Mouse (Mus musculus) gastrocnemius, postnatal 25 days (tissue): ENCODE data around the gene Hoxc4. TPM values are rescaled to one million over a fixed set of nuclear protein-coding genes. Genes with fewer than 3 reads are reported as not detected.
A peak's percentile ranks its signal among the peaks of the same experiment; 100 is the strongest.

ENCODE experiments used
- DNase-seq: peaks from one replicate; pipeline ENCODE4 v3.0.0; 2022
- total RNA-seq, 2 experiments: library from RNA; stranded (reverse); gene quantifications; 1 replicate in 1 of 2; 2 replicates in 1 of 2; pipeline ENCODE4 v1.2.3; 2021

Gene Hoxc4
- total RNA-seq, 2 experiments from 2014 or later = 3.8 to 4.1 TPM

DNA sequence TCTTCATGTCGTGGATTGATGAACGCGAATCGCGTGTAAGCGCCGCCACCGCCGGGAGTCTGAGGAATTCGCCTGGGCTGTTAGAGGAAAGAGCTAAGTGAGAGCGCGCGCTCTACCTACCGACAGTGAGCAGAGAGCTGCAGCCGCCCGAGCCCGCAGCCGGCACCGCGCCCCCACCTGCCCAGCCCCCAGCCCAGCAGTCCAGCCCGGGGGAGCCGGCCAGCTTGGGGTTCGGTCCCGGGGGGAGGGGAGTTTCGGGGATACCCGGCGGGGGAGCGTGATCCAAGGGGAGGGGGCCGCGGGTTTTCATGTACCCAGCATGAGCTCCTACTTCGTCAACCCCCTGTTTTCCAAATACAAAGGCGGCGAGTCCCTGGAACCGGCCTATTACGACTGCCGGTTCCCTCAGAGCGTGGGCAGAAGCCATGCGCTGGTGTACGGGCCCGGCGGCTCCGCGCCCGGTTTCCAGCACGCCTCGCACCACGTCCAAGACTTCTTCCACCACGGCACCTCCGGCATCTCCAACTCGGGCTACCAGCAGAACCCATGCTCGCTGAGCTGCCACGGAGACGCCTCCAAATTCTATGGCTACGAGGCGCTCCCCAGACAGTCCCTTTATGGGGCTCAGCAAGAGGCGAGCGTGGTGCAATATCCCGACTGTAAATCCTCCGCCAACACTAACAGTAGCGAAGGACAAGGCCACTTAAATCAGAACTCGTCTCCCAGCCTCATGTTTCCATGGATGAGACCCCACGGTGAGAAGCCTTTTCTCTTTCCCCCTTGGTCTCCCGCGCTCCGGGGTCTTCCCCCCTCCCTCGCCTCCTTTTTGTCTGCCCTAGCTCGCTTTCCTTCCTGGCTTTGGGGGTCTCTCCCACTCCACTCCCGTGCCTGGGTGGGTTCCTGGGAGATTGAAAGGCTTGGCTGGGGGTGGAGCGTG, 28.0 kb upstream of the Hoxc4 start, which contains the start of gene Hoxc8:
TSS of gene Hoxc8 (plus strand) at position 147 of the 937 bp plus-strand sequence.
- DNase-seq = no peak

DNA sequence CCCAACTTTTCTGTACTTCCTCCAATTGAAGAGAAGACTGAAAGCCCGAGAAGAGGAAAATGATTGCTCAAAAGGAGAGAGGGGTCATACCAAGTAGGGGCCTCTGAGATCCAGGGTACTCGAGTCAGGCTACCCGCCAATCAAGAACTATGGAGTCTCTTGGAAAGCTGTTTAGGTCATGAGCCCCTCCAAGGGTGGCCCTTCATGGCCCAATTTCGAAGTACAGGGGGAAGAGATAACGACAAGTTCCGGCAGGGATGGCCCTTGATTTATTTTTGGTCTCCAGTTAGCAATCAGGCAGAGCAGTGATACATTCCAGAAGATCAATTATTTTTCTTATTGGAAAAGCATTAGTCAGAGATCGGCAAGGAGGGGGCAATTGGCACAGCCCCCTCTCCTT, 27.0 kb upstream of the Hoxc4 start:
- DNase-seq = no peak

- no peak for DNase-seq
These were observed 26.5 kb upstream of the Hoxc4 start for GRCm38 (mm10) chr15:102992206-102992605.

DNA sequence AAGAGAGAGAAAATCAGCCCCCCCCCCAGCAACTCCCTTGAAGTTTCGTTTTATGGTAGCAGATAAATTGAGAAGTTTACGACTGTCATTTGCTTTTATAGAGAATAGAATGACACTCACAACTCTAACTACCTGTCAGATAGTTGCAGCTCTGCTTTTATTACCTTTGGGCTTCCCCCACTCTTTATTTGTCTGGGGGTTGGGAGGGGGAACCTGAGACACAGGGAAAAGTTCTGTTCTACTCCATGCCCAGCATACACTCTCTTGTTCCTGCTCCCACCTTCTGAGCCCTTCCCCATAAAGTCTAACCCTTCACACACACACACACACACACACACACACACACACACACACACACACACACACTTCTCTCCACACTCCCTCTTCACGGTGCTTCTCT, 25.9 kb upstream of the Hoxc4 start:
- DNase-seq = no peak

GRCm38 (mm10) chr15:102996548-102996947, 22.2 kb upstream of the Hoxc4 start:
- DNase-seq = no peak

DNA sequence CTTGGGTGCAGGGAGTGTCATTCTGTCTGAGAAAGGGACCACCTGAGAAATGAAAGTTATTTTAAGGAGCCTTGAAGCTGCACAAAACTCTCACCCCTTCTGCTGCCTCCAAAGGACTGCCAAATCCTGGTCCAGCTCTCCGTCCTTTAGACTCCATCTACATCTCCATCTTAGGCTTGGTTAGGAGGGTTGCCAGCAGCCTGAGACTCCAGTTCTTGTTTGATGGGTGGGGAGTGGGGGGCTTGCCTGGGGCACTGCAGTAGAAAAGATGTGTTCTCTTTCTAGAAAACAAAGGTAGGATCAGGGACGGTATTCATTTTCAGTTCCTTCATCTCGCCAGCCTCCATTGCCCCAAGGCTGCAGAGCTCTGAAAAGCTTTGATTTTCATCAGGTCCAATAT, 21.3 kb upstream of the Hoxc4 start:
- DNase-seq = no peak

- peak; percentile 9 for DNase-seq
These were observed 20.8 kb upstream of the Hoxc4 start, which contains the start of gene Hoxc6 for GRCm38 (mm10) chr15:102997939-102998355. Hoxc6 (plus strand) TSS chr15:102998257.

- DNase-seq = no peak
These were observed 20.0 kb upstream of the Hoxc4 start for GRCm38 (mm10) chr15:102998608-102999182.

- peak; percentile 90 for DNase-seq
These were observed 19.4 kb upstream of the Hoxc4 start for GRCm38 (mm10) chr15:102999183-102999831.

GRCm38 (mm10) chr15:102999955-103000354, 18.8 kb upstream of the Hoxc4 start:
- DNase-seq = peak; percentile 33

DNA sequence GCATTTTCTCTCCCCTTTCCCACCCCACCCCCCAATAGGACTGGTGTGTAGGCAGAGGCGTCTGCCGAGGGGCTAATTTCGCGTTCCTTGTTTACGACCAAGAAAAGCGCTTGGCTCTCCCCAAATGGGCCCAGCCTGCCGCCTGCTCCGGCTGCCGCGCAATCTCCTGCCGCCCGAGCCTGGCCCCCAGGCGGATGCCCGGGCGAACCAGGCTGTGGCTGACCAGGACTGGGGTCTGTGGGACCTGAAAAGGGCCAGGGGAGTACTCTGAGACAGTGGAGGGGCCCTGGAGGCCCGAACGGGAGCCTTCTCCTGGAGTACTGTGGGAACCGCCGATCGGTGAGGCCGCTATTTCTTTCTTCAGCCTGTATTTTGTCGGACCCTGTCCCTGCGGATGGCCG, 18.2 kb upstream of the Hoxc4 start:
- peak; percentile 43 for DNase-seq

DNA sequence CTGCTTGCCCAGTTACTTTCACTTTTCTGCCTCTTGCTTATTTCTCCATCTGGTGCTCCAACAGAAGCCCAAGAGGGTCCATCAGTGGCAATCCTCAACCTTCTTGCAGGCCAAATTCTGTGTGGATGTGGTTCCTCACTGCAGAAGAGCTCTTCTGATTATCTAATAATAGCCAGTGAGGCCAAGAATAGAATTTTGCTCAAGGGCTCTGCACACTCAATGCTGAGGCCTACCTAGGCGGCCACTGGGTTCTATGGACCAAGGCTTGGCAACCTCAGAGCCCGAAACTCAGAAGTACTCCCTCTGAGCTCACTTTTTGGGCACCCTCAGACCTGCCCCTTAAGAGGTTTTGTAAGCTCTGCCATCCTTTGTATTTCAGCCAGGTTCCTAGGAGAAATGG, 17.4 kb upstream of the Hoxc4 start:
- DNase-seq = no peak

DNA sequence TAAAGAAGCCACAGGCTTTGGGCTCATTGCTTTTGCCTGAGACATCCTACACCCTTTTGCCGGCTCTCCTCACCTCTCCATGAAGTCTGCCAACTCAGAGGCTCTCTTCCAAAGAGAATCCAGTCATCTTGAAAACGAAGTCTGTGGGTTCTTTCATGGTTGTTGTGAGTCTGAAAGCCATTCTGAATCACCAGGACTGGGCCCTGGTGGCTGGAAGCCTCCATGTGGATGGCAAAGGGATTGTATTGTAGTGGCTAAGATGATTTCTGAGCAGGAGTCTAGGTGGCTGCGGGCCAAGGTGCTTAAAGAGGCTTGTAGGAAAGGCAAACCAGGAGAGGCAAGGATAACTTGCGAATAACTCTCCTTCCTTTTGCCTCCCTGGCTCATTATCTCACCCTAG, 16.6 kb upstream of the Hoxc4 start:
- no peak for DNase-seq

GRCm38 (mm10) chr15:103002821-103003448, 15.8 kb upstream of the Hoxc4 start:
- DNase-seq = no peak

DNA sequence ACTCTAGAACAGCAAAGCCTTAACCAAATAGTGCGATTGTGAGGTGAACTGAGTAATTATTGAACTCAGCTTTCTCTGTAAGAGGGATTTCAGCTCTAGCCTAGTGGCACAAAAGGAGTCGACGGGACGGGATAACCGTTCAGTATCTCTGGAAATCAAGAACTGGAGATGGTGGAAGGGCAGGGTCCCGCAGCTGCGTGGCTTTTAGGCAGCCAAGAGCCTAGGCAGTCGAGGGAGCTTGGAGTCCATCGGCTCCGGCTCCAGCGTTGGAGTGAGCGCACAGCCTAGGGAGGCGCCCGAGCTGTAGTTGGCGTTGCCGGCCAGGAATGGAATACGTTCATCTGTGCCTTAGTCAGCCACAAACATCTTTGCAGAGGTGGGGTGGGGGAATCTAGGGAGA, 13.4 kb upstream of the Hoxc4 start:
- peak; percentile 49 for DNase-seq

GRCm38 (mm10) chr15:103005797-103006196, 12.9 kb upstream of the Hoxc4 start:
- DNase-seq = no peak

GRCm38 (mm10) chr15:103006326-103006725, 12.4 kb upstream of the Hoxc4 start:
- no peak for DNase-seq

DNA sequence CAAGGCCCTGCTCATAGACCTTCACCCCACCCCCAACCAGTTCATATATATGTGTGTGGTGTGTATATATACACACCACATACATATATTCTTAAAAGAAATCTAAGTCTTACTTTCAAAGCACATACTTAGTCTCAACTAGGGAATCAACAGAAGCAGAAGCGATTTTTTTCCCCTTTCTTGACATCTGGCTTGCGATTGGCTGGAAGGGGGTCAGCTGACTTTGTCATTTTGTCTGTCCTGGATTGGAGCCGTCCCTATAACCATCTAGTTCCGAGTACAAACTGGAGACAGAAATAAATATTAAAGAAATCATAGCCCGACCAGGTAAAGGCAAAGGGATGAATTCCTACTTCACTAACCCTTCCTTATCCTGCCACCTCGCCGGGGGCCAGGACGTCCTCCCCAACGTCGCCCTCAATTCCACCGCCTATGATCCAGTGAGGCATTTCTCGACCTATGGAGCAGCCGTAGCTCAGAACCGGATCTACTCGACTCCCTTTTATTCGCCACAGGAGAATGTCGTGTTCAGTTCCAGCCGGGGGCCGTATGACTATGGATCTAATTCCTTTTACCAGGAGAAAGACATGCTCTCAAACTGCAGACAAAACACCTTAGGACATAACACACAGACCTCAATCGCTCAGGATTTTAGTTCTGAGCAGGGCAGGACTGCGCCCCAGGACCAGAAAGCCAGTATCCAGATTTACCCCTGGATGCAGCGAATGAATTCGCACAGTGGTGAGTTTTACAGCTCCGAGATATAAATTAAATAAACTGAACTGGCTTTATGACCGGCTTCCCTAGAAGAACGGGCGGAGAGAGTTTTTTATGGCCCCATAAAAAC, 9.2 kb upstream of the Hoxc4 start:
- no peak for DNase-seq

- no peak for DNase-seq
These were observed 8.5 kb upstream of the Hoxc4 start for GRCm38 (mm10) chr15:103010112-103010846.

DNA sequence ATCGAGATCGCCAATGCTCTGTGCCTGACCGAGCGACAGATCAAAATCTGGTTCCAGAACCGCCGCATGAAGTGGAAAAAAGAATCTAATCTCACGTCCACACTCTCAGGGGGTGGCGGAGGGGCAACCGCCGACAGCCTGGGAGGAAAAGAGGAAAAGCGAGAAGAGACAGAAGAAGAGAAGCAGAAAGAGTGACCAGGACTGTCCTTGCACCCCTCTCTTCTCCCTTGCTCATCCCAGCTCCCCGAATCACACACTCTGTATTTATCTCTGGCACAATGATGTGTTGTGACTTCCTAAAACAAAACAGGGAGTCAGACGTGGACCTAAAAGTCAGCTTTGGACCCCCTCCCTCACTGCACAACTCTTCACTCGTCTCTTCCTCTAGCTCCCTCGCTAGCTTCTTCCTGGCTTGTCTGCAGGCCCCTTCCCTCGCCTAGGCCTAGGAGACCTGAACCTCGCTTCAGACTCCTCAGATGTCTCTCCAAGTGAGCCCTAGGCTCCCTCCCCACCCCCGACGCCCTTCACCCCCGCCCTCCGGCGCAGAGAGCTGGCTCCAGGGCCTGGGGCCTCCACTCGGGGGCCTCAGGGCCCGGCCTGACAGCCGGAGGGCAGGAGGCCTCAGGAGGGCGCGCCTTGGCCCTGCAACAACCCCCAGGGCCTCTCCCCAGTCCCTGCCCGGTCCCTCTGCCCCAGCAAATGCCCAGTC, 7.7 kb upstream of the Hoxc4 start:
- no peak for DNase-seq
